Mouse (Mus musculus): ENCODE results near the gene Eif3d. TPM values are rescaled to one million over a fixed set of nuclear protein-coding genes. Genes with fewer than 3 reads are reported as not detected.
A peak's percentile ranks its signal among the peaks of the same experiment; 100 is the strongest.

The Eif3d gene
- total RNA-seq (2012; rRNA removed): 507 and 521 TPM in 2 replicates
- 100 to 1,000 TPM; 619 to 738 TPM for polyA plus RNA-seq (2012; ENCODE audit: insufficient read depth in 1 of 2, insufficient read length in 2 of 2, low read depth in 1 of 2, low replicate concordance in 2 of 2, missing spikeins in 1 of 2)

- H3K79me2 ChIP-seq (ENCODE audit: control insufficient read depth, insufficient read depth, low read length, poor library complexity): peaks cover 32% of the 10 kb centered on the region
- no peaks in the 10 kb centered on the region for H3K27me3 ChIP-seq (ENCODE audit: control insufficient read depth in 1 of 2, insufficient read depth in 2 of 2, low read length in 2 of 2)
- TF ChIP-seq GATA1 (IDR thresholded peaks at IDR 0.05; ENCODE audit: low read depth, low read length): peak; percentile 74
- no peak for TF ChIP-seq RAD21 (IDR thresholded peaks at IDR 0.05; ENCODE audit: low read depth, low read length)
- peak; percentile 96 for TF ChIP-seq ELF1 (IDR thresholded peaks at IDR 0.05; ENCODE audit: low read depth, low read length)
- peak; percentile 70 for TF ChIP-seq ZMIZ1 (IDR thresholded peaks at IDR 0.05; ENCODE audit: low read depth, low read length)
- peak; percentile 95 for TF ChIP-seq MYC (IDR thresholded peaks at IDR 0.05; ENCODE audit: low read depth, low read length)
- peak; percentile 63; the same call in 1 of the 2 replicates for TF ChIP-seq ETS1 (IDR thresholded peaks at IDR 0.05; ENCODE audit: low read depth, low read length)
- TF ChIP-seq MEF2A (IDR thresholded peaks at IDR 0.05; ENCODE audit: extremely low read depth, insufficient replicate concordance, low read depth, low read length, poor library complexity, severe bottlenecking): 0 out of 2 replicates have a peak, but pooled peaks have one; percentile 28
- TF ChIP-seq HCFC1 (IDR thresholded peaks at IDR 0.05; ENCODE audit: low read depth, low read length): peak; percentile 94
- peak; percentile 99 for TF ChIP-seq ZNF384 (IDR thresholded peaks at IDR 0.05; ENCODE audit: low read depth, low read length)
- peak; percentile 54; the same call in 1 of the 2 replicates for TF ChIP-seq GABPA (IDR thresholded peaks at IDR 0.05; ENCODE audit: low read depth, low read length)
- no peak for TF ChIP-seq UBTF (IDR thresholded peaks at IDR 0.05; ENCODE audit: borderline replicate concordance, insufficient read depth, low read depth, low read length)
- TF ChIP-seq MAZ (IDR thresholded peaks at IDR 0.05; ENCODE audit: low read depth, low read length): peak; percentile 69; the same call in 1 of the 2 replicates
- TF ChIP-seq ZKSCAN1 (IDR thresholded peaks at IDR 0.05; ENCODE audit: low read depth, low read length): no peak; the same call in 1 of the 2 replicates
- TF ChIP-seq USF1 (IDR thresholded peaks at IDR 0.05; ENCODE audit: low read depth, low read length): 0 out of 2 replicates have a peak, but pooled peaks have one; percentile 4
- peak; percentile 89 for TF ChIP-seq MAX (IDR thresholded peaks at IDR 0.05; ENCODE audit: low read length)
- peak; percentile 83 for TF ChIP-seq NELFE (IDR thresholded peaks at IDR 0.05; ENCODE audit: low read depth, low read length)
- no peak for TF ChIP-seq SMC3 (IDR thresholded peaks at IDR 0.05; ENCODE audit: low read depth, low read length)
- peak; percentile 72 to 84 for TF ChIP-seq POLR2A (IDR thresholded peaks at IDR 0.05; ENCODE audit: control insufficient read depth in 1 of 2, insufficient read depth in 1 of 2, low read depth in 1 of 2, low read length in 2 of 2, poor library complexity in 1 of 2)
- no peak for TF ChIP-seq POLR2AphosphoS5 (IDR thresholded peaks at IDR 0.05; ENCODE audit: borderline replicate concordance, low read depth, low read length)
- TF ChIP-seq EP300 (IDR thresholded peaks at IDR 0.05; ENCODE audit: low read depth in 1 of 2, low read length in 2 of 2): peak in 1 of 2 experiments; percentile 26; a peak in 2 of 4 replicates
- TF ChIP-seq TCF12 (IDR thresholded peaks at IDR 0.05; ENCODE audit: low read depth, low read length): peak; percentile 78
- TF ChIP-seq ZC3H11A (IDR thresholded peaks at IDR 0.05; ENCODE audit: low read depth, low read length): no peak
- peak; percentile 74; the same call in 1 of the 2 replicates for TF ChIP-seq E2F4 (IDR thresholded peaks at IDR 0.05; ENCODE audit: borderline replicate concordance, low read depth, low read length)
- peak; percentile 81; the same call in 1 of the 2 replicates for TF ChIP-seq POLR2AphosphoS2 (IDR thresholded peaks at IDR 0.05; ENCODE audit: low read length)
- peak; percentile 82 for TF ChIP-seq NRF1 (IDR thresholded peaks at IDR 0.05; ENCODE audit: insufficient read depth, low read depth, low read length, poor library complexity, severe bottlenecking)
- TF ChIP-seq MAFK (IDR thresholded peaks at IDR 0.05; ENCODE audit: borderline replicate concordance, low read depth, low read length): peak; percentile 88
- peak; percentile 83 for TF ChIP-seq SIN3A (IDR thresholded peaks at IDR 0.05; ENCODE audit: low read length)
- no peak for TF ChIP-seq CHD2 (IDR thresholded peaks at IDR 0.05; ENCODE audit: low read length)
- TF ChIP-seq KAT2A (conservative IDR thresholded peaks at IDR 0.05; ENCODE audit: low read depth, low read length): peak; percentile 92
- TF ChIP-seq MXI1 (IDR thresholded peaks at IDR 0.05; ENCODE audit: low read depth, low read length): peak; percentile 68
- no peak for TF ChIP-seq CTCF (IDR thresholded peaks at IDR 0.05 in 2 of 3, conservative IDR thresholded peaks at IDR 0.05 in 1 of 3; ENCODE audit: control insufficient read depth in 1 of 3, insufficient read depth in 1 of 3, low read depth in 2 of 3, low read length in 3 of 3, poor library complexity in 1 of 3, severe bottlenecking in 1 of 3)
- peak; percentile 77 for TF ChIP-seq TBP (IDR thresholded peaks at IDR 0.05; ENCODE audit: low read depth, low read length)
- TF ChIP-seq JUND (IDR thresholded peaks at IDR 0.05; ENCODE audit: low read depth, low read length): no peak
- no peak for TF ChIP-seq CHD1 (IDR thresholded peaks at IDR 0.05; ENCODE audit: low read depth, low read length)
- peaks cover 14 to 38% of the 10 kb centered on the region in 2 experiments for H3K36me3 ChIP-seq (ENCODE audit: control insufficient read depth in 1 of 2, insufficient read depth in 2 of 2, low read length in 2 of 2)
- no peaks in the 10 kb centered on the region for H3K9me3 ChIP-seq (replicated peaks; ENCODE audit: insufficient read depth, low read length)
- peaks cover 5 to 39% of the 10 kb centered on the region in 2 experiments for H3K4me1 ChIP-seq (ENCODE audit: control insufficient read depth in 1 of 2, insufficient read depth in 2 of 2, low read length in 2 of 2)
- H3K27ac ChIP-seq (ENCODE audit: control insufficient read depth, low read depth, low read length): peak within 1 kb of the TSS; percentile 99
- peak within 1 kb of the TSS; percentile 81 to 88 for H3K4me3 ChIP-seq (ENCODE audit: control insufficient read depth in 1 of 2, insufficient read depth in 1 of 2, low read depth in 2 of 2, low read length in 2 of 2)
- H3K9ac ChIP-seq (ENCODE audit: control insufficient read depth, low read depth, low read length, poor library complexity, severe bottlenecking): peak within 1 kb of the TSS; percentile 98
- peak; percentile 96 for DNase-seq (ENCODE audit: low read depth, low spot score)
Observed at GRCm38 (mm10) chr15:77970470-77971292, at the start of gene Eif3d. Gene Eif3d (minus strand): TSS chr15:77970813.

Data from MEL (cell line).